Mouse (Mus musculus) liver, embryonic 14.5 days (tissue): ENCODE results near the gene Trpm2. TPM values are rescaled to one million over a fixed set of nuclear protein-coding genes. Genes with fewer than 3 reads are reported as not detected.

ENCODE experiments used
- ATAC-seq: fragments of 200-750 bp; cut with Nextera tagmentation; 2 replicates; pipeline ENCODE4 v1.8.0; 2017; ENCODE audit warnings: moderate number of reproducible peaks, mild to moderate bottlenecking, moderate library complexity; ENCODE audit not compliant: insufficient read depth
- DNase-seq, 3 experiments: peaks; one replicate each; pipeline ENCODE4 v3.0.0-alpha.2; 2012 to 2013; ENCODE audit warnings: low read depth in 3 of 3, low spot score in 3 of 3
- H3K27ac ChIP-seq: fragments of 300-500 bp; sonication (generic); 2 replicates; pipeline ENCODE4 v1.5.1; 2014; ENCODE audit warnings: moderate library complexity, mild to moderate bottlenecking, control low read depth, inconsistent platforms
- H3K27me3 ChIP-seq: fragments of 300-500 bp; sonication (generic); 2 replicates; pipeline ENCODE4 v1.6.1; 2014; ENCODE audit warnings: mild to moderate bottlenecking, low read length, moderate library complexity; ENCODE audit not compliant: control insufficient read depth, insufficient read depth
- H3K36me3 ChIP-seq: fragments of 300-500 bp; sonication (generic); replicated peaks from 2 replicates; pipeline ENCODE4 v1.6.1; 2014; ENCODE audit warnings: low read depth; ENCODE audit not compliant: control insufficient read depth, insufficient read depth
- H3K4me1 ChIP-seq, 2 experiments: fragments of 200-500 bp in 1 of 2; fragments of 300-500 bp in 1 of 2; sonication (generic) in 1 of 2; replicated peaks; 2 replicates each; pipeline ENCODE4 v1.6.1; 2012 to 2014; ENCODE audit warnings: antibody characterized with exemption in 1 of 2, inconsistent platforms in 1 of 2, low read length in 1 of 2; ENCODE audit not compliant: control insufficient read depth in 2 of 2, insufficient read depth in 2 of 2
- H3K4me2 ChIP-seq: fragments of 300-500 bp; sonication (generic); 2 replicates; pipeline ENCODE4 v1.6.1; 2014; ENCODE audit warnings: low read depth, mild to moderate bottlenecking, control low read depth, moderate library complexity
- H3K4me3 ChIP-seq, 2 experiments: fragments of 200-500 bp in 1 of 2; fragments of 300-500 bp in 1 of 2; sonication (generic) in 1 of 2; 2 replicates each; pipeline ENCODE4 v1.5.1; 2012 to 2014; ENCODE audit warnings: low read depth in 2 of 2, low read length in 2 of 2, mild to moderate bottlenecking in 2 of 2, control low read depth in 1 of 2, inconsistent platforms in 1 of 2, moderate library complexity in 1 of 2; ENCODE audit not compliant: insufficient read depth in 1 of 2
- H3K9ac ChIP-seq: fragments of 300-500 bp; sonication (generic); replicated peaks from 2 replicates; pipeline ENCODE4 v1.6.1; 2014; ENCODE audit warnings: mild to moderate bottlenecking, control low read depth, moderate library complexity
- H3K9me3 ChIP-seq: fragments of 300-500 bp; sonication (generic); 2 replicates; pipeline ENCODE4 v1.6.1; 2016; ENCODE audit warnings: low read length, mixed read lengths; ENCODE audit not compliant: control insufficient read depth
- CTCF ChIP-seq: IDR thresholded peaks from 2 replicates; pipeline ENCODE4 v1.5.1; 2016; ENCODE audit warnings: antibody characterized with exemption, low read depth, control low read depth
- EP300 ChIP-seq: IDR thresholded peaks from 2 replicates; pipeline ENCODE4 v1.6.1; 2016; ENCODE audit warnings: antibody characterized with exemption, low read depth
- WGBS: fragments of 180-500 bp; shearing (Covaris S2); extraction: QIAGEN DNeasy Blood & Tissue Kit; methylation state at CpG from one replicate; pipeline ENCODE4 v1.1.7; 2014; ENCODE audit not compliant: insufficient replicate concordance; 5-methylcytosine and 5-hydroxymethylcytosine counted together
- polyA plus RNA-seq, 2 experiments: library from polyadenylated mRNA; depleted of rRNA in 1 of 2; stranded (reverse) in 1 of 2; unstranded in 1 of 2; fragments of >200 nt; fragmentation: Nextera tagmentation in 1 of 2; extraction: Ambion mirVana in 1 of 2; gene quantifications; 2 replicates each; pipeline versions ENCODE4 v1.2.1 to v1.2.3; 2012 to 2014

Trpm2 gene
- polyA plus RNA-seq, 2 experiments: 1.1 to 1.4 TPM

GRCm38 (mm10) chr10:77927375-77927774 is 43.0 kb downstream of the Trpm2 start:
- H3K9ac ChIP-seq: no peak overlapping the region
- no peak for ATAC-seq
- no peak overlapping the region for H3K27ac ChIP-seq
- 69% methylated on average over 10 of the region's 10 CpGs for WGBS
- no peaks in the 10 kb centered on the region for H3K36me3 ChIP-seq
- H3K9me3 ChIP-seq: no peaks in the 10 kb centered on the region
- no peaks in the 10 kb centered on the region for H3K27me3 ChIP-seq
- no peak for DNase-seq
- H3K4me1 ChIP-seq: no peaks in the 10 kb centered on the region
- TF ChIP-seq CTCF (no peak), EP300 (no peak)
- no peak overlapping the region for H3K4me2 ChIP-seq
- H3K4me3 ChIP-seq: no peak overlapping the region

- H3K36me3 ChIP-seq: no peaks in the 10 kb centered on the region
- DNase-seq (peak in 2 of 3 experiments; percentile 19 to 33), ATAC-seq (no peak)
- TF ChIP-seq CTCF (peak; percentile 79), EP300 (no peak)
- no peak overlapping the region for H3K4me2 ChIP-seq
- no peaks in the 10 kb centered on the region for H3K4me1 ChIP-seq
- WGBS: 23% methylated on average over 7 of the region's 7 CpGs
- no peaks in the 10 kb centered on the region for H3K27me3 ChIP-seq
- no peaks in the 10 kb centered on the region for H3K9me3 ChIP-seq
- H3K9ac ChIP-seq: no peak overlapping the region
- no peak overlapping the region for H3K27ac ChIP-seq
- no peak overlapping the region for H3K4me3 ChIP-seq
These were observed 44.2 kb downstream of the Trpm2 start for GRCm38 (mm10) chr10:77926140-77926539.

DNA sequence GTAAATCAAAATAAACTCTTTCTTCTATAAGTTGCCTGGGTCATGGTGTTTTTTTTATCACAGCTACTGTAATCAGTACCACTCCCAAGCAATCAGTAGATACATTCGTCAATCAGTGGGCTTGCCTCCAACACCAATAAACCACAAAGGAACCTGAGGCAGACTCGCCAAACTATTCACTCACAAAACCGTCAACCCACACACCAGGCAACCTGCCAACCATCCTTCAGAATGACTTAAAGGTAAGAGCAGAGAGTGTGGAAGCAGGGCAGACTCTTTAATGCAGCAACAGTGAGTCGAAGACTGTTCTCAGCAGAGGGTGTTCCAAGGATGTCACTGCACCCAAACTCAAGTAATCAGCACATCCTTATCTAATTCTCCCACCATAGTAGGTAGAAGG is 47.7 kb downstream of the Trpm2 start:
- DNase-seq: no peak

DNA sequence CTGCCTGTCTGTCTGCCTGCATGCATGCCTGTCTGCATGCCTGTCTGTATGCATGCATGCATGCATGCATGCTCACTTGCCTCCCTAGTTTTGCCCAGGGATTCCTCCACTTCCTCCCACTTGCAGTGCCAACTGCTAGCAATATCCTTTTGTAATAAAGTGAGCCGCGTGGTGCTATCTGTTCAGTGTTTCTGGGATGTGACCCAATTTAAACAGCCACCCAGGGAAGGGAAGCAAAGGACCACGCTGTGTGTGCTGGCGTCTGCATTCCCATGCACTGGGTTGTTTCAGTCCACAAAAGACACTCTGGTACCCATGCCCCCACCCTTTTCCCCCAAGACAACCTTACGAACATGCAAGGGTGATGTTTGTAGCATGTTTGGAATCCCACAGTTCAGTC is 49.4 kb downstream of the Trpm2 start:
- Histone ChIP-seq H3K27me3 (no peaks in the 10 kb centered on the region), H3K9ac (no peak overlapping the region), H3K9me3 (no peaks in the 10 kb centered on the region), H3K4me3 (no peak overlapping the region), H3K36me3 (no peaks in the 10 kb centered on the region), H3K4me2 (no peak overlapping the region), H3K27ac (no peak overlapping the region), H3K4me1 (no peaks in the 10 kb centered on the region)
- DNase-seq: no peak
- 63% methylated on average over 5 of the region's 5 CpGs for WGBS
- ATAC-seq: no peak
- no peak for TF ChIP-seq EP300
- no peak for TF ChIP-seq CTCF

More for the DNA sequence above, 47.7 kb downstream of the Trpm2 start:
- H3K9ac ChIP-seq: no peak overlapping the region
- ATAC-seq: no peak
- H3K27me3 ChIP-seq: no peaks in the 10 kb centered on the region
- TF ChIP-seq CTCF: no peak
- no peak for TF ChIP-seq EP300
- no peak overlapping the region for H3K27ac ChIP-seq
- no peaks in the 10 kb centered on the region for H3K9me3 ChIP-seq
- 51% methylated on average over 4 of the region's 4 CpGs for WGBS
- no peaks in the 10 kb centered on the region for H3K36me3 ChIP-seq
- no peak overlapping the region for H3K4me2 ChIP-seq
- no peaks in the 10 kb centered on the region for H3K4me1 ChIP-seq
- no peak overlapping the region for H3K4me3 ChIP-seq

DNA sequence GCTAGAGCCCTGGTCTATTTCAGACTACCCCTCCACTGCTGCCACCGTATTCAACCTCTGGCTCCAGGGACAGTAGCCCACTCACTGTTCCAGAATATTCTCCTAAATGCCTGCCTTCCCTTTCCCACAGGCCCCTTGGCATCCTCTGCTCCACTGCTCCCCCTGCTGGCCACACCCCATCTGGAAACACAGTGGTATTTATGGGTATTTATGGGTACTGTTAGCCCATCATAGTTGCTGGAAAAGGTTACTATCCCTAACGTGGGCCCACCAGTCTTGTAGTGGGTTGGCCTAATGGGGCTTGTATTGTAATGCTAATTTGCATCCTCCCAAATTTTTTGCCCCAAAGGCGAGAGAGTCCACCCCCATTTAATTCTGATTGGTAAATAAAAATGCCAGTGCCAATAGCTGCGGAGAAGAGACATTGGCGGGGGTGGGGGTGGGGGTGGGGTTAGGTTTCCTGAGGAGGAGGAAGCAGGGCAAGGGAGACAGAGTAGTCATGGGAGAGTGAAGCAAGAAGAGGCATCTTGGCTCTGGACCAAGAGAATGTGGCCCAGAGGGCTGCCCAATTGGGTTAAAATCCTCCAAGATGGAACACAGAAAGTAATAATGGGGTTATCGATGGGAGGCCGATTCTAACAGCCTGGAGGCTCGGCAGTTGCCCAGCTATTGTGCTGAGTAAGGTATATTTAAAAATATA is 53.6 kb downstream of the Trpm2 start:
- Histone ChIP-seq H3K9ac (no peak overlapping the region), H3K4me1 (no peaks in the 10 kb centered on the region), H3K27me3 (no peaks in the 10 kb centered on the region), H3K9me3 (no peaks in the 10 kb centered on the region), H3K27ac (no peak overlapping the region), H3K4me2 (no peak overlapping the region), H3K4me3 (no peak overlapping the region), H3K36me3 (no peaks in the 10 kb centered on the region)
- DNase-seq (peak in 1 of 3 experiments; percentile 7), ATAC-seq (no peak)
- no peak for TF ChIP-seq EP300
- peak; percentile 90 for TF ChIP-seq CTCF
- 50% methylated on average over 8 of the region's 8 CpGs for WGBS
